Mouse (Mus musculus) Patski (cell line): ENCODE measurements around the gene Epc2. TPM values are rescaled to one million over a fixed set of nuclear protein-coding genes. Genes with fewer than 3 reads are reported as not detected.
A peak's percentile ranks its signal among the peaks of the same experiment; 100 is the strongest.

Experiments used
- ATAC-seq: fragments of 100-300 bp; one replicate; pipeline ENCODE4 v1.8.0; 2021
- CTCF ChIA-PET: fragments of 350-600 bp; sonication (Branson Sonifier 250); formaldehyde crosslinking; loops from one replicate; lab custom pipeline; 2022; ENCODE audit warnings: inconsistent platforms; lab: Charles Lee
- POLR2A ChIA-PET: fragments of 350-600 bp; sonication (Branson Sonifier 250); formaldehyde crosslinking; loops from one replicate; lab custom pipeline; 2022; ENCODE audit warnings: antibody characterized with exemption, inconsistent platforms; lab: Charles Lee
- DNase-seq: peaks from one replicate; pipeline ENCODE4 v3.0.0-alpha.2; 2011; ENCODE audit warnings: low read depth, low spot score
- H3K27me3 ChIP-seq: fragments of 371-371 bp; one replicate; pipeline ENCODE4 v1.5.1; 2021
- CTCF ChIP-seq: fragments of 100-300 bp; IDR thresholded peaks from one replicate; pipeline ENCODE4 v1.5.1; 2021
- in situ Hi-C: fragments of 300-500 bp; cut with MboI; formaldehyde crosslinking; loops from 3 replicates; pipeline ENCODE4 v1.11.1; 2018; ENCODE audit warnings: low pct_unique_long_range_greater_than_20kb, mixed read lengths
- polyA plus RNA-seq: library from polyadenylated mRNA; unstranded; gene quantifications from one replicate; pipeline ENCODE4 v1.2.3, GENCODE M21; 2021

Epc2 gene
- polyA plus RNA-seq, 1 experiment from 2014 or later: 23.2 TPM

GRCm38 (mm10) chr2:49583311-49583710 lies 132.0 kb downstream of the Epc2 start:
- no peaks in the 10 kb centered on the region for H3K27me3 ChIP-seq
- in situ Hi-C loops: no loop called here
- ATAC-seq (no peak), DNase-seq (no peak)
- no peak for TF ChIP-seq CTCF
- CTCF ChIA-PET: interaction anchor here (1.2 to 1.8 kb wide), 2 partner anchors 9 to 16 kb away, joined by 3 to 4 read pairs; no protein-coding TSS in a partner anchor
- POLR2A ChIA-PET: no interaction called here

DNA sequence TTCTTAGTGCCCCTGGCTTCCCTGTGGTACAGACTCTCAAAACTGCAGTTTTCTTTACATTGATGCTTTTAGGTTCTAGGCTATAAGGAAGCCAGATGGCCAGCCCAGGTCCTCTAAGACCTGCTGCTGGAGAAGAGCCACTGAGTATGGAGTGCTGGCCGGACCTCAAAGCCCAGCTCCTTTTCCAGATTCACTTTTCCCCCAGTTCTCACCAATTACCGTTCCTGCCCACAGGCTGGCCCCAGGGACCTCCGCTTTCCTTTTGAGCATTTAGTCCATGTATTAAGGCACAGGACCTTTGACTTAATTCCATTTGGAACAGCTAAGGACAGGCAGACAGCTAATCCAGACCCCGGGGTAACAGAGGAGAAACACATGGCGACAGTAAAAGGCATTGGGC lies 139.2 kb downstream of the Epc2 start:
- TF ChIP-seq CTCF: no peak
- H3K27me3 ChIP-seq: no peaks in the 10 kb centered on the region
- ATAC-seq (no peak), DNase-seq (no peak)
- CTCF ChIA-PET: interaction anchor here (1.2 kb wide), 1 partner anchor 23 kb away, joined by 3 read pairs; no protein-coding TSS in a partner anchor
- in situ Hi-C loops: no loop called here
- POLR2A ChIA-PET: no interaction called here

- POLR2A ChIA-PET: no interaction called here
- ATAC-seq (no peak), DNase-seq (no peak)
- H3K27me3 ChIP-seq: no peaks in the 10 kb centered on the region
- in situ Hi-C loops: no loop called here
- CTCF ChIA-PET: interaction anchor here (1.2 kb wide), 1 partner anchor 39 kb away, joined by 3 read pairs; no protein-coding TSS in a partner anchor
- TF ChIP-seq CTCF: no peak
Measured at GRCm38 (mm10) chr2:49592926-49593325, 141.6 kb downstream of the Epc2 start.

GRCm38 (mm10) chr2:49594886-49595285 lies 143.6 kb downstream of the Epc2 start:
- ChIA-PET POLR2A (interaction anchor here (0.6 to 1.0 kb wide), 2 partner anchors 14 to 42 kb away, joined by 3 to 4 read pairs; no protein-coding TSS in a partner anchor), CTCF (interaction anchor here (1.1 kb wide), 1 partner anchor 9 kb away, joined by 3 read pairs; no protein-coding TSS in a partner anchor)
- H3K27me3 ChIP-seq: no peaks in the 10 kb centered on the region
- TF ChIP-seq CTCF: no peak
- ATAC-seq (no peak), DNase-seq (no peak)
- in situ Hi-C loops: no loop called here

DNA sequence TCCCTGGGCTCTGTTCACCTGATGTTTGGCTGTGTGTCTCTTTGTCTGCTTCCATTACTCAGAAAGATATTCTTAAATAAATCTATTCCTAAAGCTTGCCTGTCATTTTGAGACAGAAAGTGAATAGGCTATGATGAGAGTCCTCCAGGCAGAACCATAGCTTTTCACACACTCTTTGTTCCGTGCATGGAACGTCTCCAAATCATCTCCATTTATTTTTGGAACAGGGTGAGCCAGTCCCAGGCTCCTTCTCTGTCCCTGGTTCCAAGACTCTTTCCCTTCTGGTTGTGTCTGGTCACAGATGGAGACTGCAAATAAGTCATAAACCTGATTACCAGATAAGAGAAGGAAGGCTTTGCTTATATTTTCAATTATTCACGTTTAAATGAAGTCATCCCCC lies 145.0 kb downstream of the Epc2 start:
- in situ Hi-C loops: no loop called here
- DNase-seq: no peak
- ChIA-PET POLR2A (no interaction called here), CTCF (no interaction called here)
- no peak for ATAC-seq
- TF ChIP-seq CTCF: no peak
- H3K27me3 ChIP-seq: no peaks in the 10 kb centered on the region

DNA sequence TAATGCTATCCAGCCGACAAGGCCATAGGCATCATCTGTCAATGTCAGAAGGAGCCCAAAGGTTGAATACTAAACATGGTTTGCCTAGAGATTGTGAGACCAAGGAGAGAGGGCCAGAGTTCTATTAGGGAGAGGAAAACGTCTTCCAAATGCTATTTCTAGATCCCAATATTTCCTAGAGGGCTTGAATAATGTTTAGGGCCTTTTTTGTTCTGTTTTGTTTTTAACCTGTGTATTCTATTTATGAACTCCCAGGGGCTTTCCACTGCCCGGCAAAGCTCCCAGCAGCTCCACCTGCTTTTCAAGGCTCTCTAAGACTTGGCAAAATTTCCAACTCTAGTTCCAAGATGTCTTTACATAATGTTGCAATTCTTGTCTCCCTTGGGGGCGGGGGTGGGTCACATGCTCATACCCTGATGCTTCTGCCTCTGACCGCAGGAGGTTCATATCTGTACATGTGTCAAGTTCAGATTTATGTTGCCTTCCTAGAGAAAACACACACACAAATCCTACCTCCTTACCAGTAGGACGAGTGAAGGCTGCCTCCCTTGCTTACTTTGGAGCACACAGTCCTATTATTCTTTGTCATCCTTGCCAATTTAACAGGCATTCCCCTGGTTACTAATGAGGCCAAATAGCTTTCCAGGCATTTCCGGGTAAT lies 148.9 kb downstream of the Epc2 start:
- DNase-seq (no peak), ATAC-seq (peak; percentile 45)
- in situ Hi-C loops: no loop called here
- CTCF ChIA-PET: interaction anchor here (0.7 to 1.6 kb wide), 4 partner anchors 12 to 106 kb away, joined by 3 to 4 read pairs (median 3); no protein-coding TSS in a partner anchor
- POLR2A ChIA-PET: no interaction called here
- TF ChIP-seq CTCF: no peak
- H3K27me3 ChIP-seq: no peaks in the 10 kb centered on the region

Other genes with a start within 250 kb of the Epc2 start
- gene Kif5c, start 167.8 kb downstream of the Epc2 start, polyA plus RNA-seq: 10.6 TPM